Mouse (Mus musculus): ENCODE data around the gene Vps52. TPM values are rescaled to one million over a fixed set of nuclear protein-coding genes. Genes with fewer than 3 reads are reported as not detected.
A peak's percentile ranks its signal among the peaks of the same experiment; 100 is the strongest.

The Vps52 gene
- polyA plus RNA-seq, 1 experiment from 2014 or later = 57.2 TPM

DNA sequence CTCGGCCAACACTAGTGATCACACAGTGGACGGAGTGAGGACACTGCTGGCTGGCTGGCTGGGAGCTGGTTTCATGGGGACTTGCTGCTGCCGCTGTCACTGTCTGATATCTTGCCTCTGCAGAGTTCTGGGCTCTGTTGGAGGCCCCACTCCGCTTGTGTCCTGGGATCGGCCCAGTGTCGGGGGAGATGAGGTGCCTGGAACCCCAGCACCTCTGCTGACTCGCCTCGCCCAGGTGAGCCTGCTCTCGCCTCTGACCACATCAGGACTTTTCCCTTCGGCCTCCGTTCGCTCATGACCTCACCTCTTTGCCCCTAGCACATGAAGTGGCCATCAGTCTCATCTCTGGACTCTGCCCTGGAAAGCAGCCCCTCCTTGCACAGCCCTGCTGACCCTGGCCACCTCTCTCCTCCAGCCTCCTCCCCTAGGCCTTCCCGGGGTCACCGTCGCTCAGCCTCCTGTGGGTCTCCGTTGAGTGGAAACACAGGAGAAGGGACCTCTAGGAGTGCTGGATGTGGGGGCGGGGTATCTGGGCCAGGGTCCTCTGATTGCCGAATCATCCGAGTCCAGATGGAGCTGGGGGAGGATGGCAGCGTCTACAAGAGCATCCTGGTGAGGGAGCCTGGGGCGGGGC is 20.1 kb upstream of the Vps52 start:
- Histone ChIP-seq H3K4me2 (replicated peaks) (no peak overlapping the region), H3K27ac (replicated peaks) (no peak overlapping the region), H3K9me3 (replicated peaks) (no peaks in the 10 kb centered on the region), H3K36me3 (peaks cover 58% of the 10 kb centered on the region), H3K9ac (no peak overlapping the region), H3K4me1 (peaks cover 28% of the 10 kb centered on the region), H3K27me3 (no peaks in the 10 kb centered on the region), H3K4me3 (replicated peaks) (no peak overlapping the region)
- no peak for ATAC-seq (ENCODE audit: insufficient number of reproducible peaks, low FRiP score, low TSS enrichment, low read depth)
- WGBS = 83% methylated on average over 21 of the region's 21 CpGs

DNA sequence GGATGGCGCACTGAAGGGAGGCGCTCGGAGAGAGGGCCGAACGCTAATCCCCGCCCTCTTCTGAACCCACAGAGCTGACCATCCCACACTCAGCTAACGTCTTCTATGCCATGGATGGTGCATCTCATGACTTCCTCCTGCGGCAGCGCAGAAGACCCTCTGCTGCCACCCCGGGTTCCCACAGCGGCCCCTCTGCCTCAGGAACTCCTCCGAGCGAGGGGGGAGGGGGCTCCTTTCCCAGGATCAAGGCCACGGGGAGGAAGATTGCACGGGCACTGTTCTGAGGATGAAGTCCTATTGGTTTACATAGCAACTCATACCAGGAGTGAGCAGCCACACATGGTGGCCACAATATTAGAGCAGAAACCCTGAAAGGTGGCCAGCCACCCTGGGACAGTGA is 18.6 kb upstream of the Vps52 start:
- Histone ChIP-seq H3K9me3 (replicated peaks) (no peaks in the 10 kb centered on the region), H3K9ac (no peak overlapping the region), H3K4me3 (replicated peaks) (no peak overlapping the region), H3K36me3 (peaks cover 58% of the 10 kb centered on the region), H3K27ac (replicated peaks) (no peak overlapping the region), H3K27me3 (no peaks in the 10 kb centered on the region), H3K4me1 (peaks cover 24% of the 10 kb centered on the region), H3K4me2 (replicated peaks) (no peak overlapping the region)
- 79% methylated on average over 15 of the region's 15 CpGs for WGBS
- ATAC-seq (ENCODE audit: insufficient number of reproducible peaks, low FRiP score, low TSS enrichment, low read depth) = no peak

DNA sequence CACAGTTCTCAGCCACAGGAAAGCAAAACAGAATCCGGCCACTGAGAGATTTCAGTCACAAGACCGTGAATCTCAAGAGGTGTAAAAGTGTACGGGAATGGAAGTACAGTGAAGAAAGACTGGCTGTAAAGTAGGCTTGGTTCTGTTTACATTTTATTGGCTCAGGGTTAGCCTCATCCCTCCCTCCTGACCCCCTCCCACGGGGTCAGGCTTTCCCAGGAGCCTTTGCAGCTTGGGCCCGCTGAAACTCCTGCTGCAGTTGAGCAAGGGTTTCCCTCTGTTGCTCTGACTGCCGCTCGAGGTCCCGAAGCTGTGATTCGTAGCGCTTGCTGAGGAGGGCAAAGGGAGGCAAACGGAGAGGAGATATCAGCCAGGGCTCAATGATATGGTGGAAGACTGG is 16.8 kb upstream of the Vps52 start:
- 82% methylated on average over 11 of the region's 11 CpGs for WGBS
- Histone ChIP-seq H3K9me3 (replicated peaks) (no peaks in the 10 kb centered on the region), H3K27ac (replicated peaks) (no peak overlapping the region), H3K4me1 (peaks cover 23% of the 10 kb centered on the region), H3K4me3 (replicated peaks) (no peak overlapping the region), H3K27me3 (no peaks in the 10 kb centered on the region), H3K9ac (no peak overlapping the region), H3K4me2 (replicated peaks) (no peak overlapping the region), H3K36me3 (peaks cover 51% of the 10 kb centered on the region)
- no peak for ATAC-seq (ENCODE audit: insufficient number of reproducible peaks, low FRiP score, low TSS enrichment, low read depth)

DNA sequence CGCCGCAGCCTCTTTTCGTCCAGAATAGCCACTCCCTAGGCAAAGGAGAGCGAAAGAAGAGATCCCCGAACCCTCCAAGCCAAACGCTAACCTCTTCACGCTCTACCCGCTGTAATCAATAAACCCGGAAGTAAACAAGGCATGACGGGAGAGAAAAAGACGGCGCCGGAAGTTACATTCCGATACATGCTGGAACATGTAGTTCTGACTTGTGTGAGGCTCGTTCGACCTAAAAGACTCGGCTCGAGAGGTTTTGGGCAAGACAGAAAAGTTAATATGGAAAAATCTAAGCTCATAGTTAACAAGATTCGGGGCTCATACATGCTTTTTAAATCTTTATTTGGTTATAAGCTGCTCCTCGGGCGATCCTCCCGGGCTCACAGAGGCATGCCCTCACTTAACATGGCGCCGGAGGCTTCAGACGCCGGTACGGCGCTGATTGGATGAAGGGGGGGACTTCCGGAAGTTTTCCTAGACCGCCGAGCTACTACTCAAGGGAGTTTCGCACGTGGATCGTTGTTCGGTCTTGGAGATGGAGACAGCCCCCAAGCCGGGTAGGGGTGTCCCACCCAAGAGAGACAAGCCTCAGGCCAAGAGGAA is 15.3 kb upstream of the Vps52 start, which contains the start of the genes Pfdn6 and Wdr46:
Gene Pfdn6 (minus strand): TSS at position 138 of the 600 bp plus-strand sequence.
Gene Wdr46 (plus strand): TSS at position 455 of the 600 bp plus-strand sequence.
- peak; percentile 86 for ATAC-seq (ENCODE audit: insufficient number of reproducible peaks, low FRiP score, low TSS enrichment, low read depth)
- WGBS = under 1% methylated on average over 36 of the region's 36 CpGs
- Histone ChIP-seq H3K9ac (peak within 1 kb of the TSS; percentile 87), H3K36me3 (peaks cover 52% of the 10 kb centered on the region), H3K9me3 (replicated peaks) (no peaks in the 10 kb centered on the region), H3K27me3 (no peaks in the 10 kb centered on the region), H3K4me1 (peaks cover 23% of the 10 kb centered on the region), H3K4me3 (replicated peaks) (peak within 1 kb of the TSS; percentile 89), H3K4me2 (replicated peaks) (peak within 1 kb of the TSS; percentile 94), H3K27ac (replicated peaks) (peak within 1 kb of the TSS; percentile 49)

DNA sequence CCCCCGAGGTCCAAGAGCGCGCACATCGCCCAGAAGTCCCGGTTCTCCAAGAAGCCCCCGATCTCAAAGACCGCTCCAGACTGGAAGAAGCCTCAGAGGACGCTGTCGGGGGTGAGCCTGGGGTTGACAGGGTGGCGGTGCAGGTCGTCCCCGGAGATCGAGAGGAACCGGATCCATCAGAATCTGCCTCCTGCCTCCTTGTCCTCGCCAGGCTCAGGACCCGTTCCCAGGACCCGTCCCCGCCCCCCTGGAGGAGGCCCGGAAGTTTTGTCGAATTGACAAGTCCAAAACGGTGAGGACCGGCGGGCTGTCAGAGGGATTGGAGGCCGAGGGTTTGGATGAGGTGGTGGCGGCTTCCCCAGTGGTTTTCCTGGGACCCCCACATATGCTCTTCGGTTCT is 14.6 kb upstream of the Vps52 start:
- 1% methylated on average over 26 of the region's 26 CpGs for WGBS
- H3K9me3 ChIP-seq (replicated peaks) = no peaks in the 10 kb centered on the region
- peaks cover 23% of the 10 kb centered on the region for H3K4me1 ChIP-seq
- peaks cover 51% of the 10 kb centered on the region for H3K36me3 ChIP-seq
- H3K27ac ChIP-seq (replicated peaks) = no peak overlapping the region
- H3K4me3 ChIP-seq (replicated peaks) = peak overlapping the region; percentile 89
- H3K9ac ChIP-seq = peak overlapping the region; percentile 87
- H3K27me3 ChIP-seq = no peaks in the 10 kb centered on the region
- H3K4me2 ChIP-seq (replicated peaks) = peak overlapping the region; percentile 94
- ATAC-seq (ENCODE audit: insufficient number of reproducible peaks, low FRiP score, low TSS enrichment, low read depth) = no peak

DNA sequence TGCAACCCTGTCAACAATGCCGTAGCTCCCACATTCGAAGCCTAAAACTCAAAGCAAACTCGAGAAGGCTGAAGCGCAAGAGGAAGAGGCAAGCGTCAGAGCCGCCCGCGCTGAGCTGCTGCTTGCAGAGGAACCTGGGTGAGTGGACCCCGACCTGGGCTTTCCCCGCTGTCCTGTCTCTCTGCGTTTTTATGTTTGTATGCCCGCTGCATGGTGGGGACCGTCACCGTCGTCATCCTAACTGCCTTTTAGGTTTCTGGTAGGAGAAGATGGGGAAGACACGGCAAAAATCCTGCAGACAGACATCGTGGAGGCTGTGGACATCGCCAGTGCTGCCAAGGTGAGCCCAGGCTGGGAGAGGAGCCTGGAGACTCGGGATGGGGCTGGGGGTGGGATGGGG is 14.2 kb upstream of the Vps52 start:
- H3K4me2 ChIP-seq (replicated peaks) = peak overlapping the region; percentile 94

DNA sequence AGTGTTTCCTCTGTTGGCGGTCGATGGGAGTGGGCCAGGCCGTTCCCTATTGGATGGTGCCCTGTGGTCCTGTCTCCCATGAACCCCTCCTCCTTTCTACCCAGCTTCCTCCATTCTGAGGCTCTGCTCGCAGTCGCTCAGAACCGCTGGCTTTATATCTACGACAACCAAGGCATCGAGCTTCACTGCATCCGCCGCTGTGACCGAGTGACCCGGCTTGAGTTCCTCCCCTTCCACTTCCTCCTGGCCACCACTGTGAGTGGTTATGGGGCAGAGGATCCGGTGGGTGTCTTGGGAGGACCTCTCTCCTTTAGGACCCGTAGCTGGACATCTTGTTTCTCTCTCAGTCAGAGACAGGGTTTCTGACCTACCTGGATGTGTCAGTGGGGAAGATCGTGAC is 12.2 kb upstream of the Vps52 start:
- H3K9me3 ChIP-seq (replicated peaks) = no peaks in the 10 kb centered on the region
- no peaks in the 10 kb centered on the region for H3K27me3 ChIP-seq
- no peak overlapping the region for H3K9ac ChIP-seq
- H3K4me1 ChIP-seq = peaks cover 23% of the 10 kb centered on the region
- no peak overlapping the region for H3K4me2 ChIP-seq (replicated peaks)
- 93% methylated on average over 15 of the region's 15 CpGs for WGBS
- H3K27ac ChIP-seq (replicated peaks) = no peak overlapping the region
- peaks cover 55% of the 10 kb centered on the region for H3K36me3 ChIP-seq
- no peak for ATAC-seq (ENCODE audit: insufficient number of reproducible peaks, low FRiP score, low TSS enrichment, low read depth)
- no peak overlapping the region for H3K4me3 ChIP-seq (replicated peaks)

More for the DNA sequence above, 14.2 kb upstream of the Vps52 start:
- H3K27me3 ChIP-seq = no peaks in the 10 kb centered on the region
- H3K4me1 ChIP-seq = peaks cover 23% of the 10 kb centered on the region
- 60% methylated on average over 19 of the region's 19 CpGs for WGBS
- no peak overlapping the region for H3K27ac ChIP-seq (replicated peaks)
- H3K36me3 ChIP-seq = peaks cover 54% of the 10 kb centered on the region
- ATAC-seq (ENCODE audit: insufficient number of reproducible peaks, low FRiP score, low TSS enrichment, low read depth) = no peak
- peak overlapping the region; percentile 89 for H3K4me3 ChIP-seq (replicated peaks)
- H3K9me3 ChIP-seq (replicated peaks) = no peaks in the 10 kb centered on the region
- H3K9ac ChIP-seq = peak overlapping the region; percentile 87

DNA sequence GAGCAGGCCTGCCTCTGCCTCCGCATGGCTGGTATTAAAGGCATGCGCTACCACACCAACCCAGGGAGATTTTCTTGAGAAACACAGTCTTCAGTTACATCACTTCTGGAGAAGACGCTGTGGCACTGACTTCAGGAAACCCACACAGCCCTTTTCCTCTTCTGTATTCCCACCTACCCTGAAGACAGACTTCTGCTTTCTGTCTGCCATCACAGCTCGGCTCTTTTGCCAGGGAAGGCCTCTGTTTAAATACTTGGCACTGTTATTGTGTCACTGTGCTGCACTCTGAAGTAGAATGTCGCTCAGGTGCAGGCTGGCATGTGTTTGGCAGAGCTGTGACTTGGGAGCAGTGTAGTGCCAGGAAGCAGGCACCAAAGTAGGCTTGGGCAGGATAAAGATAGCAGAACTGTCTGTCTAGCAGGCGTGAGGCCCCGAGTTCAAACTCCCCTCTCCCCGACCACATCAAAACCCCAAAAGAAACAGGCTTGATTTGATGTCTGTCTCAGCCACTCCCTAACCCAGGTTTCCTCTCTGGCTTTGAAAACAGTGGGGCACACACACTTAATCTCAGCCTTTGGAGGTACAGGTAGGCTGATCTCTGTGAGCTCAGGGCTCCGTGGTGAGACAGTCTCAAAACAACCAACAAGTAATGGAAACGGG is 8.1 kb upstream of the Vps52 start:
- no peak overlapping the region for H3K27ac ChIP-seq (replicated peaks)
- no peak overlapping the region for H3K4me3 ChIP-seq (replicated peaks)
- peaks cover 72% of the 10 kb centered on the region for H3K36me3 ChIP-seq
- no peaks in the 10 kb centered on the region for H3K27me3 ChIP-seq
- 88% methylated on average over 10 of the region's 10 CpGs for WGBS
- H3K4me1 ChIP-seq = peaks cover 38% of the 10 kb centered on the region
- H3K4me2 ChIP-seq (replicated peaks) = no peak overlapping the region
- no peaks in the 10 kb centered on the region for H3K9me3 ChIP-seq (replicated peaks)
- H3K9ac ChIP-seq = no peak overlapping the region
- ATAC-seq (ENCODE audit: insufficient number of reproducible peaks, low FRiP score, low TSS enrichment, low read depth) = no peak

DNA sequence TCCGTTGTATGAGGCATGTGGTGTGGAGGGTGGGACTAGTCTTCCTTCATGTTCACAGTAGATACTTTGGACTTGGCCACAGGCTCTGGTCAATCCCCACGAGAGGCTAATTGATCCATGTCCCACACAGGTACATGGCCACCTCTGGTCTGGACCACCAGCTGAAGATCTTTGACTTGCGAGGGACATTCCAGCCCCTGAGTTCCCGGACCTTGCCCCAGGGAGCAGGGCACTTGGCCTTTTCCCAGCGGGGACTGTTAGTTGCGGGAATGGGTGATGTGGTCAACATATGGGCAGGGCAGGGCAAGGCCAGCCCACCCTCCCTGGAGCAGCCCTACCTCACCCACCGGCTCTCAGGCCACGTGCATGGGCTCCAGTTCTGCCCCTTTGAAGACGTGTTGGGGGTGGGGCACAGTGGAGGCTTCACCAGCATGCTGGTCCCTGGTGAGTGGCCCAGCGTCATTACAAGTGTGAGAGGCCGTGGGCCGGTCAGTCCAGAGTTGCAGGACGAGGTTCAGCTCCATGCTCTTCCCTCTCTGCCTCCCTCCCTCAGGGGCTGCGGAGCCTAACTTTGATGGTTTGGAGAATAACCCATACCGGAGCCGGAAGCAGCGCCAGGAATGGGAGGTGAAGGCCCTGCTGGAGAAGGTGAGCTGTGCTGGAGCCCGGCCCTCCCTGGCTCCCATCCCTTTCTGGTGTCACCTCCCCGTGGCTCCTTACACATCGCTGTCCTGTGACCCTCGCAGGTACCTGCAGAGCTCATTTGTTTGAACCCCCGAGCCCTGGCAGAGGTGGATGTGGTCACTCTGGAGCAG is 7.3 kb upstream of the Vps52 start:
- no peak overlapping the region for H3K4me2 ChIP-seq (replicated peaks)
- H3K27ac ChIP-seq (replicated peaks) = no peak overlapping the region
- H3K4me1 ChIP-seq = peaks cover 45% of the 10 kb centered on the region
- H3K27me3 ChIP-seq = no peaks in the 10 kb centered on the region
- H3K9ac ChIP-seq = no peak overlapping the region
- no peaks in the 10 kb centered on the region for H3K9me3 ChIP-seq (replicated peaks)
- ATAC-seq (ENCODE audit: insufficient number of reproducible peaks, low FRiP score, low TSS enrichment, low read depth) = no peak
- WGBS = 84% methylated on average over 21 of the region's 22 CpGs
- peaks cover 75% of the 10 kb centered on the region for H3K36me3 ChIP-seq
- no peak overlapping the region for H3K4me3 ChIP-seq (replicated peaks)

DNA sequence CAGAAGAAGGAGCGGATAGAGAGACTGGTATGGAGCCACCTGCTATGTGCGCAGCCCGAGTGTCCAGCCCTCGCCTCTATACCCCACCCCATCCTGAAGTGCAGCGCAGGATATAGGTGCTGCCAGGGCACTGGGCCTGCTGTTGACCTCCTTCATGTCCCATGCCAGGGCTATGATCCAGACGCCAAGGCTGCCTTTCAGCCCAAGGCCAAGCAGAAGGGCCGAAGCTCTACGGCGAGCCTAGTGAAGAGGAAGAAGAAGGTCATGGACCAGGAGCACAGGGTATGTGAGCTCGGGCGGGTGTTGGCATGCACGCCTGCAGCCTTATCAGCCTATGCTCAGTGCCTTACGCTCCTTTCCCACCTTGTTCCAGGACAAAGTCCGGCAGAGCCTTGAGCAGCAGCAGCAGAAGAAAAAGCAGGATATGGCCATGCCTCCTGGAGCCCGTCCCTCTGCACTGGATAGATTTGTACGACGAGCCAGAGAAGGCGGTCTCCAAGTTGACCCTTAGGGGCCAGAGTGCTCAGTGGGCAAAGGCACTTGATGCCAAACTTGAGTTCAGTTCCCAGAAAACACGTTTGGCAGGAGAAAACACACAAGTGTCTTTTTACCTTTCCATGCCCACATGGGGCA is 6.6 kb upstream of the Vps52 start:
- Histone ChIP-seq H3K36me3 (peaks cover 74% of the 10 kb centered on the region), H3K27ac (replicated peaks) (no peak overlapping the region), H3K27me3 (no peaks in the 10 kb centered on the region), H3K9ac (no peak overlapping the region), H3K9me3 (replicated peaks) (no peaks in the 10 kb centered on the region), H3K4me2 (replicated peaks) (no peak overlapping the region), H3K4me1 (peaks cover 52% of the 10 kb centered on the region), H3K4me3 (replicated peaks) (no peak overlapping the region)
- 93% methylated on average over 19 of the region's 19 CpGs for WGBS
- ATAC-seq (ENCODE audit: insufficient number of reproducible peaks, low FRiP score, low TSS enrichment, low read depth) = no peak

Measured in embryonic facial prominence, embryonic 15.5 days (tissue).